Mouse (Mus musculus) embryo, embryonic 11.5 days (tissue): ENCODE results near the gene Usp2.
A peak's percentile ranks its signal among the peaks of the same experiment; 100 is the strongest.

Source experiments
- DNase-seq: peaks from one replicate; pipeline ENCODE4 v3.0.0-alpha.2; 2012; ENCODE audit warnings: low read depth, low spot score

Usp2 gene

DNA sequence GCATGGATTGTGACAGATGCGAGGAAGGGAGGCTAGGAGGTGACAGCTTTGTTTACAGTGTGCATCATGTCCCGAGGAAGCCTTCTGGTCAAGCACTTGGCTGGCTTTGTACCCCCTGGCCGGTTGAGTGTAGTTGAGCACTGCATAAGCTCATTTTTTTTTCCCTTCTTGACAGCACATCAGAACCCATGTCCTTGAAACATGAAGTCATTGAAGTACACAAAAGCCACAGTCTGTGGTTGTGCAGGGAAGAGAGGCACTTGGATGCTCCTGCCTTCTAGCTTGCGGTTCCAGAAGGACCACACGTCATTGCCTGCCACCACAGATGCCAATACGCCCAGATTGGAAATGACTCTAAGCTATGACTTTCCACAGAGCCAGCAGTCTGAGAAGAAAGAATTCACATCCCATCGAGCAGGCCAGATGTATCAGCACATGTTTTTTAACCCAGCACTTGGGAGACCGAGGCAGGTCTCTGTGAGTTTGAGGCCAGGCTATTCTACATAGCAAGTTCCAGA lies 53.2 kb downstream of the Usp2 start:
- no peak for DNase-seq

DNA sequence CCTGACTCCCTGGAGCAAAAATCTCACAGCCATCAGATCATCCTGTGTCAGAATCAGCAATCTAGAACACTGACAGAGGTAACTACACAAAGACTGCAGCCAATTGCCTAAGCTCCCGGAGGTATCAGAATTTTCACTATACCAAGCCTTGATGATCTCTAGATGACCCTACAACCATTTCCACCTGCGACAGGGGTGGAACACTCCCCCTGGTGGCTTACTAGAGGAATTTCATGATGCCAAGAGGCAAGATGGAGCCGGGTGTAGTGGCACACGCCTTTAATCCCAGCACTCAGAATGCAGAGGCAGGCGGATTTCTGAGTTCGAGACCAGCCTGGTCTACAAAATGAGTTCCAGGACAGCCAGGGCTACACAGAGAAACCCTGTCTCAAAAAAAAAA lies 57.5 kb downstream of the Usp2 start:
- DNase-seq = no peak

DNA sequence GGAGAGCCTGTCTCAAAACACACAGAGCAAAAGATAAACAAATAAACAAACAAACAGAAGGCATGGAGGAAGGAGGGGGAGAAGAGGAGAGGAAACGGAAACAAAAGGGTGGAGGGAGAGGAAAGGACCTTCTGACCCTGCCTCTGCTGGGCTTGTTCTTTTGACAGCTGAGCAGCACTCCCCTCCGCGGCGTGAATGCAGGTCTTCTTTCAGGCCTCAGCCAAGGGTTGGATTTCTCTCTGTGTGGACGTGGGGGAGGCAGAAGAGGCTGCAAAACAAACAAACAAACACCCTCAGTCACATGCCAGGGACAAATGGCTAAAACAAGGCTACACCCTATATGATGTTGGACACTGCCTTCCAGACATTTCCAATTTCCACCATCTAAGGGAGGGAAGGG lies 58.2 kb downstream of the Usp2 start:
- no peak for DNase-seq

DNA sequence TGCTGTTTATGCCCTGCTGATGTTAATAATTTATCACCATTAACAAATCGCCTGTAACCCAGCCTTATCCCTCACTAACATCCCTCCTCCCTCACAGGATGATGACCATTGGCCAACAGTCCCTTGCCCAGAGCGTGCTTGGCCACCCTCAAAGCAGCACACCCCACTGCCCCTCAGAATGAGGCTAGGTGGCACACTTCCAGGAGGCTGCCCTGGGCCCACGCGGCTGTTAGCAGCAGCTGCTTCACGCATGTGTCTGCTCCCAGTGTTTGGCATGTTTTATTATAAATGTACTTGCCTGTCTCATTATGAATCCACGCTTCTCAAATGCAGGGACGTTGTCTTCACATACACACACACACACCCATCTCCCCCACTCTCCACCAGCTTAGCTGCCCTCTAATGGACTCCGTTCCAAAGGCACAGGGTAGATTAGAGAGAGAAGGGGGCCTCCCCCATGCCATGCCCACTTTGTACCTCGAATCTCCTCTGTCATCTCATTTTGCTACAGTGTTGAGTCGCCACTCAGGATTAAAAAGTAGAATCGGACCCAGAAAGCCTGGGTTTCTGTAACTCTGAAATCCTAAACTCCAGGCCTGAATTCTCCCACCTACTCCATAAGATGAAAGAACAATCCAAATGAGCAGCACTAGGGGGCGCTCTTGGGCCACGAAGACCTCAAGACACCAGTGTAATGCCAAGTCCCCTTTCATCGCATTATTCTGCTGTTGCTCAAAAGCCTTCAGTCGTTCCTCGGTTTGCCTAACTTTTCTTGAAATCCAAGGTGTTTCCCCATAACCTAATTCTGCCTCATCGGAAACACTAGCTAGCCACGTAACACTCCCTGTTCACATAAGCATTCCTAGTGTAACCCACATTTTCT lies 59.0 kb downstream of the Usp2 start:
- DNase-seq = peak; percentile 84

DNA sequence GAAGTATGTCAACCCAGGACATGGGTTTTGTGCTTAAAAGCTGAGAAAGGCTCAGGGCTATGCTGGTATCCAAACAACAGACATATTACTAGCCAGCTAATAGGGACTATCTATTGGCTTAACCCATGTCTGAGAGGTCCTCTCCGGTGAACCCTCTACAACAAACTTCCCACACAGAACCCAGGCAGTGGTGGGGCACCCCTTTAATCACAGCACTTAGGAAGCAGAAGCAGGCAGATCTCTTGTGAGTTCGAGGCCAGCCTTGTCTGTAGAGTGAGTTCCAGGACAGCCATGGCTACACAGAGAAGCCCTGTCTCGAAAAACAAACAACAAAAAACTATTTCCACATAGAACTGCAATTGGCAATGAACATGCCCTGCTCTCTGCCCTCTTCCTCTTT lies 59.9 kb downstream of the Usp2 start:
- no peak for DNase-seq

DNA sequence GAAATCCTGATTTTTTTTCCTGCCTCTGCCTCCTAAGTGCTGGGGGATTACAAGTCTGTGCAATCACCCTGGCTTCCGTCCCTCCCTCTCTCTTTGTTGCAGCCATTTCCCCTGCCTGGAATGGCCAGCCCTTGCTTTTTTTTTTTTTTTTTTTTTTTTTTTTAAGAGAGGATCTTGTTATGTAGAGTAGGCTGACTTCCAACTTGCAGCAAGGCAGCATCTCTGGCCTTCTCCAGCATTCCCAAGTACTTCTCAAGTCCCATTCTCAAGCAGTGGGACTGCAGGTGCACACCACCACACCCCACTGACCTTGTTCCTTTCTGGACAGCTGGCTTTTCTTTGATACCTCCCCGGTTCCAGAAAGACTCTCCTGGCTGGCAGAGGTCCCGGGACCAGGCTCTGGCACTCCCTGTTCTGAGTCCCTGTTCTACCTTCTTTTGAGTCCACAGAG lies 60.6 kb downstream of the Usp2 start:
- no peak for DNase-seq

DNA sequence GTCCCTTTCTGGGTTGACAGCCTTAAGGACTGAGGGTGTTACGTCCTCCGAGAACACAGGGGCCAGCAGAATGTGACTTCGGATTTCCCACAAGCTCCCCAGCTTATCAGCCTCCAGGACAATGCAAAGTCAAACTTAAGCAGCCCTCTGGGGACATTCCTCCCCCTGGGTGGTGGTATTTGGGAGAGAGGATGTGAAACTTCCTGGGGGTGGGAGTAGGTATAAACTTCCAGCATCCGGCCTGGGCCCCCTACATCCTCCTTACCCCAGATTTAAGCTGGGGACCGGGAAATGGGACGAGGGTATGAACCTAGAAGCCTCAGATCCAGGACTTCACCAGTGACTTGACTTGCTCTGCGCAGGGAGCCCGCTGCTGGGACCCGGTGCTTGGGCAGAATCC lies 62.8 kb downstream of the Usp2 start:
- DNase-seq = no peak

DNA sequence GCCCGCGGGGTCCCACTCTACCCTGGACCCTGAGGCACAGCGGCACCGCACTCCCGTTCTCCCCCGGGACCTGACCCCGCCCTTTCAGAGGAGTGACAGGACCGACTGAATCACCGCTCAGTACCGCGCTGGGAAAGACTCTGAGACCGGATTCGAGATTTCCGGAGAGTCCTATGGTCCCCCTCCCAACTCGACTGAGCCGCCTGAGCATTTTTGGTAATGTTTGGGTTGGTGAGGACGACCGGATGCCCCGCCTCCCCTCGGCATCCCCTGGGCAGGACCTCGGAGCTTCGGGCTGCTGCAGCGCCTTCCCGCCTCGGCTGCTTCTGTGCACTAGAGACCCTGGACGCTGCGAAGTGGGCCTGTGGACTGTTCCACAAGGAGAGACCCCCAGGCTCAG lies 63.2 kb downstream of the Usp2 start:
- DNase-seq = peak; percentile 45

DNA sequence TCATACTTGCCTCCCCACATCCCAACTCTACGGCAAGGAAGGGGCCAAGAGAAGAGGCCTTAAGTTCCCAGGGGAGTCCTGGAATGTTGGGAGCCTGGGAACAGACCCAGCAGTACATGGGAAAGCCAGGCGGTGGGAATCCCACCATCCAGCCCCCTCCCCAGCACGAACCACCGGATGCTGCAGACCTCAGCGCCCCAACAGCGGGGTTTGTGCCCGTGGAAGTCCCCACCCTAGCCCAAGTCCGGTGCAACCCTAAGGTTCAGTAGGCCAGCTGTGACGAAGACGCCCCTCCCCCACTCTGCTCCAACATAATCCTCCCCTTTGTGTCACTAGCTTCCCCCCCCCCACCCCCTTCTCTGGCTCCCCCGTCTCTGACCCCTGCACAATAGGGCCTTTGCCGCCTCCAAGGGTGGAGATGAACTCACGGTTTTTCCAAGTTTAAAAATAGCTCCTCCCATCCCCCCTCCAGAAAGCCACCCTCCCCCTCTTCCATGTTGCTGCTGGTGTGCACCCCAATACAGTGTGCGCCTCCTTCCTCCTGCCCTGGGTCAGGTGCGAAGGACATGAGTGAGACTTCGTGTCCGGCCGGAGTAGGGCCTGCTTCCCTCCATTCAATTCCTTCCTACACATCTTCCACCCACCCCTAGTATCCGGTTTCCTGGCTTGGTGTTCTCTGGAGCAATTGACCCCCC lies 63.9 kb downstream of the Usp2 start:
- DNase-seq = no peak

DNA sequence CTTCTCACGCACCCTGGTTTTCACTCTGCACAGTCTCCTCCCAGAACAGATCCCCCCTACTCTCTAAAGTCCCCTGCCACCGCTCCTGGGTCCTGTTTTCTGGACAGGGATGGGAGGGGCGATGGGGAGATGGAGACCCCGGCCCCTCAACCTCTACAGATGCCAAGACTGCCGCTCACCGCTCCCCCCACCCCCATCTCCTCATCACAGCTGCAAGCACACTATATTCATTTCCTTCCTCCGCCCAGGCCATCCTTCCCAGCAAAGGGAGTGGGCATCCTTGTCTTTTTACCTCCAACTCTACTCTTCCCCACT lies 64.4 kb downstream of the Usp2 start:
- DNase-seq = no peak

DNA sequence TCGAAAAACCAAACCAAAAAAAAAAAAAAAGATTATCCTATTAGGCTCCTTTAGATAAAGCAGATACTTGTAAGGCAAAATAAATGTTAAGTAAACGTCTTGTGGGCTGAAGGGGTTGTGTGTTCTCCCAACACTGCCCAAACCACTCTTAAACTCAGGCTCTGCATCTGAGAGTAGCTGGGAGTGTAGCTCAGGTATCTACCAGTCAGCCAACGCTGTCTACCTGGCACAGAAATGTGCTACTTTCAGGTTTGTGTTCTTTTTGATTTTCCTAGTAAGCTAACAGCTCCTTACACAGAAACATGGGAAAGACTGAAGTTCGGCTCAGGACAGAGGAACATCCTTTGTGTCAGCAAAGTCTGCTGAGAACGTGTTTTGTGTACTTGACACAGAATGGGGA lies 65.4 kb downstream of the Usp2 start:
- DNase-seq = no peak

DNA sequence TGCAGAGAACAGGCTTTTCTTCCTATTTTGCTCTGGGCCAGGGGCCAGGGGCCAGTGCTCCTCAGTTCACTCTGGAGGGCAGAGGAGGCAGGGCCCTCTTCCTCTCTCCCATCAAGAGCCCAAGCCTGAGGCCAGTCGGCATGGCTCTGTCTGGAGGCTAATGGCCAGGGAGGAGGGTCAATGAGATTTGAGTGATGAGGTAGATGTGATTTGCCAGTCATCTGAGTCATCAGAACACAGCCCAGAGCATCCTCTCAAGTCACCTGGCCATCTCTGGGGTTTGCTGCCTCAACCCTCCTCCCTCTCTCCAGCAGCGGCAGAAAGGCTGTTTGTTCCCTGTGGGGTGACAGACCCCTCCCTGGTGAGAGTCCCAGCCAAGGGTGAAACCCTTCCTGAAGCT lies 66.5 kb downstream of the Usp2 start:
- no peak for DNase-seq

DNA sequence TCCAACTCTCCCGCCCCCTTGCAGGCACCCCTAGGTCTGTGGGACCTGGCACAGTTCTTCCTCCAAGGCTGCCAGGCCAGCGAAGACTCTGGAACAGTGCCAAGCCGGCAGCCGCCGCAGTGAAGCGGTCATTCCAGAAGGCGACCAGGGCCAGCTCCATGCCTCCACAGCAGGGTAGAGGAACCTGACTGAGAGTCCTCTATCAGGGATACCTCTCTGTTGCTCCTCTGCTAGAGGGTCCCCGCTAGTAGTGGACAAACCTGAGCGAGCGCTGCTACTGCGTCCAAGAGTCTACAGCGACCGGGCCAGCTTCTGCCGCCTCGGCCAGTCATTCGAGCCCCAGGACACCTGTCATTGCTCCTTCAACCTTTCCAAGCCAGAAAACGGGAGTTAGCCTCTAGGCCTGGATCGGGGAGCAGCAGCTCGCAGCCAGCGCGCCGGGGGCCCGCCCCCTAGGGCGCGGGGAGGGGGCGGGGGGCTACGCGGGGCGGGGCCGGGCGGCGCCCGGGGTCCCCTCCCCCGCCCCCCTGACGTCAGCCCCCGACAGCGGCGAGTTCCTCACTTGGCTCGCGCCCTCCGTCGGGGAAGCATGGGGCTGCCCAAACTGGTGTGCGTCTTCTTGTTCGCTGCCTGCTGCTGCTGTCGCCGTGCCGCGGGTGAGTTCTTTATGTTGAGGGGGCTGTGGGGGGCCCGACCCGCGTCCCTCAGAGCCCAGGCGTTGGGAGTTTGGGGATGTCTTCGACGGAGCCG lies 67.5 kb downstream of the Usp2 start, which contains the start of gene Mcam:
TSS of gene Mcam (plus strand) at position 369 of the 750 bp plus-strand sequence.
- no peak for DNase-seq

DNA sequence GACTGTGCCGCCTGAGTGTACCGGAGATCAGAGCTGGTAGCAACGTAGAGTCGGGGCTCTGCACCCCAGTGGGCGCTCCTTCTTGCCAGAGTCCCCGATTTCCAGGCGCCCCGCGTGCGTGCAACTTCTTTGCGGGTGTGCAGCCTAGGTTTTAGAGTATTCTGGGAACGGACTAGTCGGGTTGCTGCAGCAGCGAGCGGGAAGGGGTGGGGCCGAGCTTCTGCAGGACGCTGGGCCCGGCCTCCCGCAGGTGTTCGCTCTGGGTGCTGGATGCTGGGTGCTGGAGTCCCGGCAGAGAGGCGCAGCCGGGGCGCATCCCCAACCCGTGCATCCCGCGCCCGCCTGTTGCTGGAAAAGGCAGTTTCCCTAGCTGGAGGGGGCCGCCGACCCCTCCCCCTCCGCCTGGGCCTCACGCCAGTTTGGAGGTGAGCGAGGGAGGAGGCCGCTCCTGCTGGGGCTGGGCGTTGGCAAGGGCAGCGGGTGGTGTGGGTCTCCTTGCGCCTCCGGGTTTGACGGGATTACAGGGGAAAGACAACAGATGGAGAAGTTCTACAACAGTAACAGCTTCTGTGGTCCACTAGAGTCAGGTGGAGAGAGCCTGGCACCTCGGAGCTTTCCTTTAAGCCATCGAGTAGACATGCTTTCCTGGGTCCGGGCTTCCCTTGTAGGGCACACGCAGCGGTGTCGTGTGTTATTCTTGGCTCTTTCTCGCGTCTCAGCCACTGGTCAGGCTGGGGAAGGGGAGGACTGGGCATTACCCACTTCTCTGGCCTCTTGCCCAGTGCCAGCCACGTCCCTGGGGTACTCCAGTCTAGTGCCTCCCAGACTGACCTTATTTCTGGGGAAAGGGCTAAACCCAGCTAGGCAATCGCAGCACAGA lies 68.3 kb downstream of the Usp2 start:
- DNase-seq = no peak

DNA sequence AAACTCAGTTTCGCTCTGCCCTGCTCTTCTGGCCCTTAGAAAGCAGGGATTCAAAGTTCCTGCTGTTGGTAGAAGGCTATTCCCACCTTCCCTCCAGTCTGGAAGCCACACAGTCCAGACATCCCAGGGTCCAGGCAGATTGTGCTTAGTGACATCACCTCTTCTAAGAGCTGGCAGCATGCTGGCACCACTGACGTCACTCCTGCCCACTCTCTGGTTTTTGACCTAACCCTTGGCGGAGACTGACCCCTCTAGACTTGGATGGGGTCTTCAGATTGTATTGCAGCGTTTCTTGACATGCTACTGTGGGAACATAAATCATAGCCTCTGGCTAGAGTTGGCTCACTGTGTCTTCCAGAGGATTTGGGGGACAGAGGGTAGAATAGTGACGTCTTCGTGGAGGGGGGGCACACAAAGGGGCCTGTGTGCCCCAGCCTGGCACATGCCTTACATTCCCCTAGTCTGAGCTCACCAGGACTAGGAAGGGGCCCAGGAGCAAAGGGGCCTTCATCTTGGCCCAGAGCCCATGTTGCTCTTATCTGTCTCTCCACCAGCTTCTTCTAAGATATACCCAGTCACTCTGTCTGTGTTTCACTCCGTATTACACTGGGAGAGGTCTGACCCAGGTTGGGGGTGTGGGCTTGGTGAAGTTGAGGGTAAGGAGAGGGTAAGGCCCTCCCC lies 69.0 kb downstream of the Usp2 start:
- no peak for DNase-seq

DNA sequence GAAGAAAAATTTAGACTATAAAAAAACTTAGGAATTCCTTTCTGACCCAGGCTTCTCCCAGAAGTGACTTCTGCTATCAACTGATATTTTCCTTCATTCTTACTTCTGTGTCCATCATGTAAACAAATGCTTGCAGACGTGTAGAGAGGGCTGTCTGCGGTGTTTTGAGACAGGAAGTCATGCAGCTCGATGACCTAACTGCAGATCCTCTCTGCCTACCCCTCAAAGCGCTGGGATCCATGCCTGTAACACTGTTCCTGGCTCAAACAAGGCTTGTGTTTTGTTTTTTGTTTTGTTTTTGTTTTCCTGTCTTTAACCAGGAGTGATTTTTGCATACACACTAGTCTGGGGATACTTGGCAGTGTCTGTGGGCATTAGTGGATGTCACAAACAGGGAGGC lies 71.0 kb downstream of the Usp2 start:
- no peak for DNase-seq

DNA sequence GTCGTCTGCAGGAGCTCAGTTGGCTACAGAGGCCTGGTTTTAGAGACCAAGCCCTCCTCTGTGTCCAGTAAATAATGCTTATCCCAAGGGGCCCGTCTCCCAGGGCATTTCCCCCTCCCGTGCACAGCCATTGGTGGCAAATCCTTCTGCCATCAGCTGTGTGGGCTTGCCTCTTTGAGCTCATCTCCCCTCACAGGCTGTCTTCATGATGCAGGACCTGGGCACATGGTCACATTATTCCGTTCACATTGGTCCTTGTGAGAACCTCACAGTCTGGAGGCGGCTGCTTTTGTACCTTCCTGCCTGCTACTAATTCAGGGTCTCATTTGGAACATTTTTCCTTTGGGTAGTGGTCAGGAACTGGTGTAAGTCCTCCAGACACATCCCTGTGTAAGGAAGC lies 75.1 kb downstream of the Usp2 start:
- DNase-seq = no peak

DNA sequence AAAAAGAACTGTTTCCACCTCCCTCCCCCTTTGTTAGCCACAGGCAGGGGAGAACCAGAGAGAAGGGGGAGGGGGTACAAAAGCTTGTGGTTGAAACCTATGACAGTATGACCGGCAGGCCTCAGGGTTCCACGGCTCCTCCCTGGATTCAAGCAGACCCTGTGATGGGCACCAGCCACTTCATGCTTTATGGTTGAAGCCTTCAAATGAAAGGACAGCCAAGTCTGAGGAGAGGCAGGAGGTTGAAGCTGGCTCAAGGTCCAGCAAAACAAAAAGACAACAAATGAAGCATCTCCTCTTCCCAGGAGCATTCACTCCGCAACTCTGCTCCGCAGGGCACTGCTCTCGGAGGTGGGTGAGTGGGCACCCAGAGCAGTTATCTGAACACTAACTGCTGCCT lies 76.6 kb downstream of the Usp2 start:
- DNase-seq = no peak

DNA sequence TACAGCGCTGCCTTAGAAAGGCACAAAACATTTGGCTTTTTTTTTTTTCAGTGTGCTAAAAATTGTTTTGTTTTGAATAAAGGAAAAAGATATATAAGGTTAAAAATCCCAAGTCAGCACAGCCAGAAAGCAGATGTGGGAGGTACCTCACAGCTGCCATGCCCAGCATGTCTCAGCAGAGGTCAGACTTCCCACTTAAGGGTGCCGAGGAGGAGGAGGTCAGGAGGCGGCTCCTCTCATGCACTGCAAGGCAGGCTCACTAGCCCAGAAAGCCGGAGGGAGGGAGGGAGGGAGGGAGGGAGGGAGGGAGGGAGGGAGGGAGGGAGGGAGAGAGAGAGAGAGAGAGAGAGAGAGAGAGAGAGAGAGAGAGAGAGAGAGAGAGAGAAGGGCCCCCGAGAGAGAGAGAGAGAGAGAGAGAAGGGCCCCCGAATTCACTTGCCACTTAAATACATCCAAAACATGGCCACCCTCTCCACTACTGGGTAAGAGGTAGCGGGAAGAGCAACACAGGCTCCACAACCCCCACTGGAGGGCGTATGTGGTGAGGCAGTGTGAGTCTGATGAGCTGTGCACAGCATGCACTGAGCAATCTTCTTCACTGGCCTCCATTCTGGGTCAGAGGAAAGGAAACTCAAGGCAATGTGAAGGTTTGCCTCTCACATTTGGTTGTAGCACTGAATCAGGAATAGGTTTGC lies 77.3 kb downstream of the Usp2 start:
- no peak for DNase-seq

DNA sequence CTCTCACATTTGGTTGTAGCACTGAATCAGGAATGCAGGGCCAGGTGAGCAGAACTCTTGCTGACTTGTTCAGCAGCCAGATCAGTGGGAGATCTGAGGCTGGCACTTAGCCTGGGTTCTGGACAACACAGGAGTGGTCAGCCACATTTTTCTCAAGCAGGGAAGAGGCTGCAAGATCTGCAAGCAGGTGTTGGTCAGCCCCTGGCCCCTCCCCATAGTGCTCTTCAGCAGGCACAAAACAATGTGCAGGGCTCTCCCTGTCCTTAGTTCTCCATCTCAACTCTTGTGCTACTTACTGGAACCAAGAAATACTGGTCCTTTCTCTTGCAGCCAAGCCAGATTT lies 77.9 kb downstream of the Usp2 start:
- DNase-seq = no peak
